Mouse (Mus musculus): ENCODE measurements at regions not wholly inside any gene's neighbourhood (a gene's known extent, or its start where the extent isn't known, plus 50 kb on each side); places are given as distances from the start of the nearest gene placed in this dataset.

DNA sequence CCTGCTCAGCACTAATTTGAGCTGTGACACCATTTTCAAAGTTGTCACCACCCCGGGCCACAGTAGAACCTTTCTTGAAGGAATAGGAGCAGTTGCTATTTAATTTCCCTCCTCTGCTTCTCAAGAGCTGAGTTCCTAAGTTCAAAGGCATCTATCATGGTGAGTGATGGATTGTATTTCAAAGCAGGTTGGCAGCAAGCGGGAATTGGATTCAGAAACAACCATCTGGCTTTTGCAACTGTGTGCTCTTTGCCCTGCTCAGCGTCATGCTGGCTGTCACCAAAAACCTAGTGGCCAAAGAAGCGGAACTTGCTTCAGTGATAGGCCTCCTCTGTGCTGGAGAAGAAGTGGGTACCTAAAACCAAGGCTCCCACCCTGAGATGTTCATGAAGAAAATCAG is 209.6 kb upstream of the Vstm2b start:
- DNase-seq (no peak), ATAC-seq (no peak)
- Histone ChIP-seq H3K4me2 (ENCODE audit: low read depth) (no peak overlapping the region), H3K9me3 (ENCODE audit: low read length) (no peaks in the 10 kb centered on the region), H3K36me3 (ENCODE audit: insufficient read depth) (no peaks in the 10 kb centered on the region), H3K27ac (ENCODE audit: low read depth, low read length) (no peak overlapping the region), H3K27me3 (ENCODE audit: insufficient read depth, low read length) (no peaks in the 10 kb centered on the region), H3K4me1 (ENCODE audit: insufficient read depth) (no peaks in the 10 kb centered on the region), H3K4me3 (ENCODE audit: low read depth, low read length) (no peak overlapping the region), H3K9ac (no peak overlapping the region)
- TF ChIP-seq CTCF (IDR thresholded peaks at IDR 0.05; ENCODE audit: low read depth) = no peak
- WGBS = 82% methylated on average over 4 of the region's 4 CpGs

DNA sequence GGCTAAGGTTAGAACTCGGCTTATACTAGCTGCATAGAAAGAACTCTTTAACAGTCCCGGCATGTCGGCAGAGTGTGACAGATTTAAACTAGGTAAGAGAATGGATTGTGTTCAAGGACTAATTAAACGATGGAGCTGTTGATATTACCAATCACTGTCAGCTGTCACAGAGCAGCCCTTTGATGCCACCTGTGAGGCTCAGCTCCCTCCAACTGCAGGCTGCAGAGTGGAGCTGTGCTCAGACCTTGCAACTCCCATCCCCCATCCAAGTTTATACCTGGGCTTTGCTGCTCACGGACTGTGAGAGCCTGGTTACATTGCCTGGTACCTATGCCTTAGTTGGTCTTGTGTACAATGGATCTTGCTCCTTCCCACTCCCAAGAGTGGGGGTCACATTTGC is 204.4 kb upstream of the Vstm2b start:
- H3K4me3 ChIP-seq (ENCODE audit: low read depth, low read length) = no peak overlapping the region
- H3K4me1 ChIP-seq (ENCODE audit: insufficient read depth) = no peaks in the 10 kb centered on the region
- ATAC-seq = peak; percentile 51; the same call in 1 of the 2 replicates
- no peak for DNase-seq
- 35% methylated on average over 5 of the region's 5 CpGs for WGBS
- no peak overlapping the region for H3K27ac ChIP-seq (ENCODE audit: low read depth, low read length)
- no peaks in the 10 kb centered on the region for H3K27me3 ChIP-seq (ENCODE audit: insufficient read depth, low read length)
- no peak overlapping the region for H3K9ac ChIP-seq
- no peaks in the 10 kb centered on the region for H3K9me3 ChIP-seq (ENCODE audit: low read length)
- H3K36me3 ChIP-seq (ENCODE audit: insufficient read depth) = no peaks in the 10 kb centered on the region
- TF ChIP-seq CTCF (IDR thresholded peaks at IDR 0.05; ENCODE audit: low read depth) = no peak
- no peak overlapping the region for H3K4me2 ChIP-seq (ENCODE audit: low read depth)

- Histone ChIP-seq H3K9ac (no peak overlapping the region), H3K4me2 (ENCODE audit: low read depth) (no peak overlapping the region), H3K36me3 (ENCODE audit: insufficient read depth) (no peaks in the 10 kb centered on the region), H3K27ac (ENCODE audit: low read depth, low read length) (no peak overlapping the region), H3K27me3 (ENCODE audit: insufficient read depth, low read length) (no peaks in the 10 kb centered on the region), H3K4me3 (ENCODE audit: low read depth, low read length) (no peak overlapping the region), H3K9me3 (ENCODE audit: low read length) (no peaks in the 10 kb centered on the region), H3K4me1 (ENCODE audit: insufficient read depth) (no peaks in the 10 kb centered on the region)
- DNase-seq = no peak
- 76% methylated on average over 8 of the region's 8 CpGs for WGBS
- no peak for ATAC-seq
- TF ChIP-seq CTCF (IDR thresholded peaks at IDR 0.05; ENCODE audit: low read depth) = no peak
Observed at GRCm38 (mm10) chr7:40697551-40697950, 200.6 kb upstream of the Vstm2b start.

- Histone ChIP-seq H3K9ac (no peak overlapping the region), H3K27ac (ENCODE audit: low read depth, low read length) (no peak overlapping the region), H3K4me1 (ENCODE audit: insufficient read depth) (no peaks in the 10 kb centered on the region), H3K27me3 (ENCODE audit: insufficient read depth, low read length) (no peaks in the 10 kb centered on the region), H3K36me3 (ENCODE audit: insufficient read depth) (no peaks in the 10 kb centered on the region), H3K4me3 (ENCODE audit: low read depth, low read length) (no peak overlapping the region), H3K4me2 (ENCODE audit: low read depth) (no peak overlapping the region), H3K9me3 (ENCODE audit: low read length) (no peaks in the 10 kb centered on the region)
- DNase-seq (no peak), ATAC-seq (no peak)
- no peak for TF ChIP-seq CTCF (IDR thresholded peaks at IDR 0.05; ENCODE audit: low read depth)
- 75% methylated on average over 3 of the region's 3 CpGs for WGBS
Observed at GRCm38 (mm10) chr7:40698309-40698708, 199.8 kb upstream of the Vstm2b start.

DNA sequence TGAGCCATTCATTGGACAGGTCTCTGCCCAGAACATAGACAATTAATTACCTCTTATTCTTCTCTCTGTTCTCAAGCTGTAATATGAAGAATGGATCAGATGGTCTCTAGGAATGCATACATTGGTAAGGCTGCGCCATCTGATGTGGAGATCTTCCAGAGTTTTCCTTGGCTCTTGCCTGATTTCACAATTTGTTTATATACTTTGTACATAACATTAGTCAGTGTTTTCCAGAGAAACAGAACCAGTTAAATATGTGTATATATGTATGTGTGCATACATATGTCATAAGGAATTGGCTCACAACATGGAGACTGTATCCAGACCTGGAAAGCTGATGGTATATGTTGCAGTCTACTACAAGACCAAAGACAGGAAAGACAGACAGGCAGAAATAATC is 198.5 kb upstream of the Vstm2b start:
- no peak for TF ChIP-seq CTCF (IDR thresholded peaks at IDR 0.05; ENCODE audit: low read depth)
- 69% methylated on average over 1 of the region's 1 CpGs for WGBS

DNA sequence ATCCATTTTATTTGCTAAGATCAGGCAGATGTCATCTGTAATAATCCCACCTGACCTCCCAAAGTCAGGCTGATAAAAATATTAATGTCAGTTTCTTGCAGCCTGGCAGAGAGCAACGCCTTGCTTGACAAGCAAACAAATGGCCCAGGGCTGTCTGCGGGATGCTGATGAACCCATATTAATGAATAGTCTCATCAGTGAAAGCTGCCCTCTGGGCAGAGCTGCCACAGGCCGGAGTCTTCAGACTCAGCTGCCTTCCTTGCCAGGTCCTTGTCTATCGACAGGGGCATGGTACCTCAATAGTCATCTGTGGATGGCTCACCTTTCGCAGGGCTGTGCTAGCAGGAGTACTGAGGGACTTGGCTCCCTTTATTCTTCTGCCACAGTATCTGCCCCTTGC is 197.5 kb upstream of the Vstm2b start:
- TF ChIP-seq CTCF (IDR thresholded peaks at IDR 0.05; ENCODE audit: low read depth) = no peak
- Histone ChIP-seq H3K4me2 (ENCODE audit: low read depth) (no peak overlapping the region), H3K27ac (ENCODE audit: low read depth, low read length) (no peak overlapping the region), H3K4me3 (ENCODE audit: low read depth, low read length) (no peak overlapping the region), H3K36me3 (ENCODE audit: insufficient read depth) (no peaks in the 10 kb centered on the region), H3K4me1 (ENCODE audit: insufficient read depth) (no peaks in the 10 kb centered on the region), H3K9me3 (ENCODE audit: low read length) (no peaks in the 10 kb centered on the region), H3K9ac (no peak overlapping the region), H3K27me3 (ENCODE audit: insufficient read depth, low read length) (no peaks in the 10 kb centered on the region)
- DNase-seq (no peak), ATAC-seq (no peak)
- WGBS = 86% methylated on average over 5 of the region's 5 CpGs

More for the DNA sequence above, 198.5 kb upstream of the Vstm2b start:
- no peak overlapping the region for H3K9ac ChIP-seq
- no peak overlapping the region for H3K4me2 ChIP-seq (ENCODE audit: low read depth)
- ATAC-seq (peak; percentile 79), DNase-seq (peak; percentile 55)
- no peaks in the 10 kb centered on the region for H3K27me3 ChIP-seq (ENCODE audit: insufficient read depth, low read length)
- no peak overlapping the region for H3K27ac ChIP-seq (ENCODE audit: low read depth, low read length)
- no peaks in the 10 kb centered on the region for H3K9me3 ChIP-seq (ENCODE audit: low read length)
- H3K4me3 ChIP-seq (ENCODE audit: low read depth, low read length) = no peak overlapping the region
- no peaks in the 10 kb centered on the region for H3K4me1 ChIP-seq (ENCODE audit: insufficient read depth)
- H3K36me3 ChIP-seq (ENCODE audit: insufficient read depth) = no peaks in the 10 kb centered on the region

GRCm38 (mm10) chr7:40702191-40703045 is 195.7 kb upstream of the Vstm2b start:
- Histone ChIP-seq H3K4me3 (ENCODE audit: low read depth, low read length) (no peak overlapping the region), H3K4me1 (ENCODE audit: insufficient read depth) (no peaks in the 10 kb centered on the region), H3K9ac (no peak overlapping the region), H3K9me3 (ENCODE audit: low read length) (no peaks in the 10 kb centered on the region), H3K27me3 (ENCODE audit: insufficient read depth, low read length) (no peaks in the 10 kb centered on the region), H3K27ac (ENCODE audit: low read depth, low read length) (no peak overlapping the region), H3K36me3 (ENCODE audit: insufficient read depth) (no peaks in the 10 kb centered on the region), H3K4me2 (ENCODE audit: low read depth) (no peak overlapping the region)
- ATAC-seq = 0 out of 2 replicates have a peak, but pooled peaks have one; percentile 18
- 68% methylated on average over 5 of the region's 5 CpGs for WGBS
- TF ChIP-seq CTCF (IDR thresholded peaks at IDR 0.05; ENCODE audit: low read depth) = no peak
- DNase-seq = no peak
